In the genomic region with DNA sequence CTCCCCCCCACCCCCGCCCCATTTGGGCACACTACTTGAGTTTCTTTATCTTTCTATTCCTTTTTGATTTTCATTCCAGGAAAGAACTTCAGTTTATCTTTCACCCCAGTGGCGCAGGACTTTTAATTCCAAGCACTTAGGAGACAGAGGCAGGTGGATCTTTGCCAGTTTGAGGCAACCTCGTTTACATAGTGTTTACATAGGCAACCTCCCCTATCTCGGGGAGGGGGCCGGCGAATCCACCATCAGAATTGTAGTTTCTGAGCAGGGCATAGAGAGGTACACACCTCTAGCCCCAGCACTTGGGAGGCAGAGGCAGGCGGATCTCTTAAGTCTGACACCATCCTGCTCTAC, we compare ENCODE assay signal across 8 mouse cellular contexts. TPM values are rescaled to one million over a fixed set of nuclear protein-coding genes. Genes with fewer than 3 reads are reported as not detected.
DNase-seq lines count a peak whose midpoint lies in the region; ATAC-seq and TF ChIP-seq lines count a peak whose summit lies in the region.

No protein-coding gene starts in this region.

- dilution Hi-C loops in CH12.LX (cut with MboI; ENCODE audit: extremely low pct_ligation_motif_present, extremely low pct_unique_long_range_greater_than_20kb, low sequenced_read_pairs): no loop called here

- no peak overlapping the region for H3K27ac ChIP-seq in CH12.LX (ENCODE audit: insufficient read depth, low read depth)
- no peak overlapping the region; the same call in 1 of the 2 replicates for H3K27ac ChIP-seq in forebrain, embryonic 13.5 days
- peak overlapping the region; percentile 97 for H3K27ac ChIP-seq in liver, embryonic 13.5 days

- DNase-seq in CH12.LX (ENCODE audit: extremely low read depth): no peak
- DNase-seq in liver, embryonic 13.5 days: no peak
- no peak for DNase-seq in ovary, adult 18-20 months (ENCODE audit: low spot score)
- DNase-seq in right cerebral cortex, postnatal 14 days: no peak
- no peak for DNase-seq in urinary bladder, postnatal 10 days (ENCODE audit: low spot score)

- no peaks in the 10 kb centered on the region for H3K27me3 ChIP-seq in erythroblast, embryonic 14.5 days (ENCODE audit: control insufficient read depth)
- peaks cover 2% of the 10 kb centered on the region for H3K27me3 ChIP-seq in CH12.LX (replicated peaks)
- no peaks in the 10 kb centered on the region for H3K27me3 ChIP-seq in forebrain, embryonic 13.5 days
- no peaks in the 10 kb centered on the region for H3K27me3 ChIP-seq in liver, embryonic 13.5 days

- no peak for TF ChIP-seq POLR2A in CH12.LX (IDR thresholded peaks at IDR 0.05; ENCODE audit: low read depth, low read length)

- peak overlapping the region; percentile 89 for H3K4me3 ChIP-seq in erythroblast, embryonic 14.5 days (replicated peaks)
- peak overlapping the region; percentile 90 to 99 (median 97) for H3K4me3 ChIP-seq in CH12.LX (replicated peaks in 1 of 3; ENCODE audit: low read depth in 2 of 3, low read length in 2 of 3, poor library complexity in 1 of 3)
- peak overlapping the region; percentile 78 for H3K4me3 ChIP-seq in forebrain, embryonic 13.5 days
- peak overlapping the region; percentile 91 for H3K4me3 ChIP-seq in liver, embryonic 13.5 days (replicated peaks)

- in situ Hi-C loops in CH12.LX (cut with MboI; ENCODE audit: low pct_ligation_motif_present, low pct_unique_long_range_greater_than_20kb, low sequenced_read_pairs): no loop called here

- H3K4me2 ChIP-seq in CH12.LX (ENCODE audit: insufficient read depth, low read depth, poor library complexity, severe bottlenecking): peak overlapping the region; percentile 94
- peak overlapping the region; percentile 96 for H3K4me2 ChIP-seq in forebrain, embryonic 13.5 days
- peak overlapping the region; percentile 93 for H3K4me2 ChIP-seq in liver, embryonic 13.5 days

- peaks cover 46% of the 10 kb centered on the region for H3K36me3 ChIP-seq in erythroblast, embryonic 14.5 days (ENCODE audit: control insufficient read depth)
- peaks cover 19 to 41% of the 10 kb centered on the region in 2 experiments for H3K36me3 ChIP-seq in CH12.LX (replicated peaks in 1 of 2; ENCODE audit: control insufficient read depth in 1 of 2, insufficient read depth in 1 of 2, low read length in 1 of 2)
- H3K36me3 ChIP-seq in forebrain, embryonic 13.5 days (ENCODE audit: poor library complexity, severe bottlenecking): peaks cover 27% of the 10 kb centered on the region
- H3K36me3 ChIP-seq in liver, embryonic 13.5 days: peaks cover 42% of the 10 kb centered on the region

- no peak for TF ChIP-seq CTCF in CH12.LX (conservative IDR thresholded peaks at IDR 0.05 in 1 of 2, IDR thresholded peaks at IDR 0.05 in 1 of 2; ENCODE audit: low read depth in 2 of 2, low read length in 2 of 2)

- no peaks in the 10 kb centered on the region for H3K9me3 ChIP-seq in erythroblast, embryonic 14.5 days (ENCODE audit: control insufficient read depth, low read length)
- no peaks in the 10 kb centered on the region for H3K9me3 ChIP-seq in CH12.LX (replicated peaks; ENCODE audit: low read length)
- no peaks in the 10 kb centered on the region for H3K9me3 ChIP-seq in forebrain, embryonic 13.5 days (replicated peaks)
- H3K9me3 ChIP-seq in liver, embryonic 13.5 days (replicated peaks): no peaks in the 10 kb centered on the region

- peaks cover 89% of the 10 kb centered on the region for H3K4me1 ChIP-seq in erythroblast, embryonic 14.5 days (ENCODE audit: control insufficient read depth)
- peaks cover 22 to 59% of the 10 kb centered on the region in 2 experiments for H3K4me1 ChIP-seq in CH12.LX (ENCODE audit: control insufficient read depth in 1 of 2, insufficient read depth in 2 of 2)
- H3K4me1 ChIP-seq in forebrain, embryonic 13.5 days: peaks cover 51% of the 10 kb centered on the region
- H3K4me1 ChIP-seq in liver, embryonic 13.5 days (replicated peaks): peaks cover 85% of the 10 kb centered on the region

- no peak for ATAC-seq in erythroblast, adult 5-6 weeks (replicated peaks; ENCODE audit: low FRiP score, poor library complexity, severe bottlenecking)
- ATAC-seq in forebrain, embryonic 13.5 days: no peak
- ATAC-seq in liver, embryonic 13.5 days (ENCODE audit: low read depth): no peak

- no peak for TF ChIP-seq EP300 in CH12.LX (IDR thresholded peaks at IDR 0.05; ENCODE audit: low read length)

- no peak for TF ChIP-seq RAD21 in CH12.LX (IDR thresholded peaks at IDR 0.05; ENCODE audit: low read depth, low read length)

- H3K9ac ChIP-seq in CH12.LX (ENCODE audit: insufficient read depth, low read depth): peak overlapping the region; percentile 100
- peak overlapping the region; percentile 98 for H3K9ac ChIP-seq in forebrain, embryonic 13.5 days
- H3K9ac ChIP-seq in liver, embryonic 13.5 days: peak overlapping the region; percentile 99

- WGBS in forebrain, embryonic 13.5 days: 32% methylated on average over 7 of the region's 7 CpGs
- WGBS in liver, embryonic 13.5 days (ENCODE audit: insufficient replicate concordance): 10% methylated on average over 7 of the region's 7 CpGs

- peaks cover 41% of the 10 kb centered on the region for H3K79me2 ChIP-seq in CH12.LX (replicated peaks; ENCODE audit: control insufficient read depth, extremely low read depth, insufficient read depth, poor library complexity, severe bottlenecking)

TF ChIP-seq in CH12.LX, 34 proteins besides CTCF, POLR2A, EP300 and RAD21:
- TF ChIP-seq KAT2A (IDR thresholded peaks at IDR 0.05; ENCODE audit: insufficient replicate concordance, low read length) (no peak), SIN3A (IDR thresholded peaks at IDR 0.05; ENCODE audit: low read length) (peak; percentile 1; the same call in 1 of the 2 replicates)

RNA-seq across cellular contexts. Expression of a gene that starts 2.1 kb away (rescaled TPM):
- 8.0 and 8.8 TPM in 2 replicates for polyA plus RNA-seq in erythroblast, embryonic 14.5 days (2012)
- total RNA-seq in erythroblast, adult 5-6 weeks (2015; ENCODE audit: low replicate concordance): 6.1 and 25.0 TPM in 2 replicates
- 20.4 and 45.8 TPM in 2 replicates for total RNA-seq in erythroblast, adult 5-6 weeks (2017; ENCODE audit: low replicate concordance)
- total RNA-seq in CH12.LX (2012; rRNA removed): 29.1 and 34.2 TPM in 2 replicates
- total RNA-seq in CH12.LX (2014; rRNA removed): 20.9 and 25.7 TPM in 2 replicates
- 13.2 and 14.9 TPM in 2 replicates for polyA plus RNA-seq in CH12.LX (2012; ENCODE audit: insufficient read length, low read depth)
- polyA plus RNA-seq in forebrain, embryonic 13.5 days (2015; fragmentation: Nextera tagmentation; extraction: Ambion mirVana): 57.5 and 60.9 TPM in 2 replicates
- polyA plus RNA-seq in liver, embryonic 13.5 days (2015; fragmentation: Nextera tagmentation; extraction: Ambion mirVana): 14.5 and 18.1 TPM in 2 replicates

RNA-seq across cellular contexts. Expression of a gene that starts 6.9 kb away (rescaled TPM):
- 0.03 and 0.08 TPM in 2 replicates for polyA plus RNA-seq in erythroblast, embryonic 14.5 days (2012)
- total RNA-seq in erythroblast, adult 5-6 weeks (2015; ENCODE audit: low replicate concordance): not detected in 2 replicates
- not detected in 2 replicates for total RNA-seq in erythroblast, adult 5-6 weeks (2017; ENCODE audit: low replicate concordance)
- total RNA-seq in CH12.LX (2012; rRNA removed) (3.1 and 9.7 TPM in 2 replicates), CH12.LX (2014; rRNA removed) (not detected in 2 replicates)
- polyA plus RNA-seq in CH12.LX (2012; ENCODE audit: insufficient read length, low read depth): 0.90 and 1.6 TPM in 2 replicates
- polyA plus RNA-seq in forebrain, embryonic 13.5 days (2015; fragmentation: Nextera tagmentation; extraction: Ambion mirVana): 0.25 TPM in 1 of 2 replicates, not detected in the other
- 0.88 and 1.1 TPM in 2 replicates for polyA plus RNA-seq in liver, embryonic 13.5 days (2015; fragmentation: Nextera tagmentation; extraction: Ambion mirVana)

RNA-seq across cellular contexts. Expression of a gene that starts 44.1 kb away (rescaled TPM):
- polyA plus RNA-seq in erythroblast, embryonic 14.5 days (2012): 12.4 and 35.9 TPM in 2 replicates
- total RNA-seq in erythroblast, adult 5-6 weeks (2015; ENCODE audit: low replicate concordance): 137 and 171 TPM in 2 replicates
- total RNA-seq in erythroblast, adult 5-6 weeks (2017; ENCODE audit: low replicate concordance): 151 and 182 TPM in 2 replicates
- total RNA-seq in CH12.LX (2012; rRNA removed): 156 and 207 TPM in 2 replicates
- 110 and 119 TPM in 2 replicates for total RNA-seq in CH12.LX (2014; rRNA removed)
- 235 and 291 TPM in 2 replicates for polyA plus RNA-seq in CH12.LX (2012; ENCODE audit: insufficient read length, low read depth)
- polyA plus RNA-seq in forebrain, embryonic 13.5 days (2015; fragmentation: Nextera tagmentation; extraction: Ambion mirVana): 28.1 and 30.6 TPM in 2 replicates
- polyA plus RNA-seq in liver, embryonic 13.5 days (2015; fragmentation: Nextera tagmentation; extraction: Ambion mirVana): 32.2 and 37.5 TPM in 2 replicates
